Mouse (Mus musculus): Measurements from ENCODE around the gene Peli2.

Peli2 gene

GRCm38 (mm10) chr14:48125971-48126370 is 5.3 kb downstream of the Peli2 start:
- DNase-seq (ENCODE audit: low spot score), result no peak

DNA sequence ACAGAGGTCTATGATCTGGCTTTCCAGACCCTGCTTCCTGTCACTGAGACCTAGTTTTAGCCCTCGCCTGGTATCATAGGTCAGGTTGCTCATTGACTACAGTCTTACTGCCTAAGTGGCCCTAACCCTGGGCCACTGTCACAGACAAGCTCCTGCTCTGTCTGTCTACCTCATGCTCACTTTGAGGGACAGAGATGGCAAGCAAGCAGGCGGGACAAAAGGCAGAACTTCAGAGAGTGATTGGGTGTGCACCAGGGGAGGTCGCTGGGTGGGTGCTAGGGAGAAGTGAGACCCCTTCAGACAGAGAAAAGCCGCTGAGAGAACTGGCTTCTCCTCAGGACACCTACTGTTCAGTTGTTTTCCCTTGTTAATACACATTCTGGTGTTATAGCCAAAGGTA is 6.3 kb downstream of the Peli2 start:
- no peak for DNase-seq (ENCODE audit: low spot score)

GRCm38 (mm10) chr14:48127609-48128185 is 7.1 kb downstream of the Peli2 start:
- DNase-seq (ENCODE audit: low spot score), result no peak

DNA sequence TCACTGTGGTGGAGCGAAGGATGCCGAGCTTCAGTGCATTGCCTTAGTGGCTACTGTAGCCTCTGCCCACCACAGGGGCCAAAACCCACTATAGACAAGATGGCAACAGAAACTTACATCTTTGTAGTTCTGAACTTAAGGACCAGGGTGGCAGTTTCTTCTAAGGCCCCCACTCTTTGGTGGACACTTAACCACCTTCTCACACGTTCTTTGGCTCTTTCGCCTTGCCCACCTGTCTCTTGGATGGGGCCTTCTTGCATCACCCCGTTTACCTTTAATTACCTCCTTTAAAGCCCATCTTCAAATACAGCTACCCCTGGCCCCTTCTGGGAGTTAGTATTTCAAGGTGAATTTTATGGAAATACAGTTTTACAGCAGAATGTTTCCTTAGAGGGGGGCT is 8.1 kb downstream of the Peli2 start:
- no peak for DNase-seq (ENCODE audit: low spot score)

- DNase-seq (ENCODE audit: low spot score), result no peak
Observed at GRCm38 (mm10) chr14:48130021-48130420, 9.4 kb downstream of the Peli2 start.

GRCm38 (mm10) chr14:48130761-48131575 is 10.3 kb downstream of the Peli2 start:
- no peak for DNase-seq (ENCODE audit: low spot score)

DNA sequence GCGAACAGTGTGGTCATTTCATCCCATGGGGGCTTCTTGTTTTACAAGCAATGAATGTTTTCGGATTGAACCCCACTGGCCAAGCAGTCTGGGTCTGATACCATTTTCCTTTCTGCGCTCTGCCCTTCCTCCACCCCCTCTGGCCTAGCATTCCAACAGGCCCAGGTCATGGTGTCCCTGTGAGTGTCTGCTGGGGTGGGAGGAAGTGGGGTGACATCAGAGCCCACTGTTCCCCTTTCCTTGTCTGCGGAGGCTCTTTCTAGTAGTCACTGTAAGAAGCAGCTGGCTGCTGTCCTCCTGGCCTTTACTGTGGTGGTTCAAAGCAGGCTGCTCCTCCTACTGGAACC is 10.9 kb downstream of the Peli2 start:
- no peak for DNase-seq (ENCODE audit: low spot score)

- DNase-seq (ENCODE audit: low spot score), result no peak
Observed at GRCm38 (mm10) chr14:48132241-48132640, 11.6 kb downstream of the Peli2 start.

GRCm38 (mm10) chr14:48132865-48133802 is 12.5 kb downstream of the Peli2 start:
- DNase-seq (ENCODE audit: low spot score), result no peak

GRCm38 (mm10) chr14:48134344-48134743 is 13.7 kb downstream of the Peli2 start:
- no peak for DNase-seq (ENCODE audit: low spot score)

DNA sequence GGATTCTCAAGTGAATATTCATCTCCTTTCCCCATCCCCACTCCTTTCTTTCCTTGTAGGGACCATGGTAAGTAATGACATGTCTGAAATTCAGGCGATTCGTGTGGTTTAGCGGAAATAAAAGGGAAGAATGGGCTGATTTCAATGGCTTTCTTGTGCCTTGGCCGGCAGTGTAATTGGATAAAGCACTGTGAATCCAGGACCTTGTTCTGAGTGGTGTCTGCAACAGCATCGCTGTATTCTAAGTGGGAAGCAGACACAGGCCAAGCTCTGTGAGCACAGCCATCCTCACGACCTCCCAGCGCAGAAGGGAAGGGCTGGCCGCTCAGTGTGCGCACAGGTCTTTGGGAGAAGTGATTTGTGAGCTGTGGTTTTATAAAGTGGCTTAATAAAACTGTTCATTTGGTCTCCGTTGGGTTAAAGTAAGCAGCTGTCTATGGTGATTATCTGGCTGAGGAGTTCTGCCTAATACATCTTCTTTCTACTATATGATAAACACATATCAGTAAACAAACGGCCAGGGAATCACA is 15.3 kb downstream of the Peli2 start:
- no peak for DNase-seq (ENCODE audit: low spot score)

DNA sequence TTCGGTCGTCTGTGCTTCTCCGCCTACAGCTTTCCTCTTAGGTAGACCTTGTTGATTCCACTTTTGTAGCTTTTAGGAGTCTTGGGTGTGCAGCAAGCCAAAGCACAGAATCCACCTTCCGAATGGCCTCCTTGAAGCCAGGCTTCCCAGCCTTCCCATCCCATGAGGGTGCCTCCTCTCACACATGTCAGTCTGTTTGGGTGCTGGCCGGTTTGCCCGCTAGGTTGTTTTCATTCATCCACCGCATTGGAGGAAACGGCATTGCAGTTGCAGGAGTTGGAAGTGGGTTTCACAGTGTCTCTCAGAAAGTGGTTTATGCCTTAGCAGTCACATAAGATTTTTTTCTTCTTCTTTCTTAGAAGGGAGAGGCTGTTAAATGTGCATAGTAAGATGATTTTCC is 17.1 kb downstream of the Peli2 start:
- no peak for DNase-seq (ENCODE audit: low spot score)

DNA sequence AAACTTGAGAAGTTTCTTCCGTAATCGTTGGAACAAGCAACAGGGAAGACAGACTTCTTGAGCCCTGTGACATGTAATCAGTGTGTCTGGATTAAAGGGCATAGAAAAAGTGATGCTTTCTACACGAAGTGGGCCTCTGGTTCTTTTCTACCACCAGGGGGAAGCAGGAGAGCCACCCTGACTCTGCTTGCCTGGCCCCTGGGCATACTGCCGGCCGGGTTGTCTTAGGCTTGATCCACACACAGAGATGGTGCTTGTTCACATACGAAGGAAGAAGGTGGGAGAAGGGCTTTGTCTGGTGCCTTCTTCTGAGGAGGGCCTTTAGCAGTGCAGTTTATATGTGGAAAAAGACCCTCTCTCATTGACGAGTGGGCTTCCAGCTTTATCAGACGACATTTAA is 17.5 kb downstream of the Peli2 start:
- DNase-seq (ENCODE audit: low spot score), result no peak

GRCm38 (mm10) chr14:48139409-48139808 is 18.8 kb downstream of the Peli2 start:
- no peak for DNase-seq (ENCODE audit: low spot score)

- no peak for DNase-seq (ENCODE audit: low spot score)
Observed at GRCm38 (mm10) chr14:48141694-48142093, 21.1 kb downstream of the Peli2 start.

- no peak for DNase-seq (ENCODE audit: low spot score)
Observed at GRCm38 (mm10) chr14:48142696-48143095, 22.1 kb downstream of the Peli2 start.

GRCm38 (mm10) chr14:48143141-48143540 is 22.5 kb downstream of the Peli2 start:
- no peak for DNase-seq (ENCODE audit: low spot score)

DNA sequence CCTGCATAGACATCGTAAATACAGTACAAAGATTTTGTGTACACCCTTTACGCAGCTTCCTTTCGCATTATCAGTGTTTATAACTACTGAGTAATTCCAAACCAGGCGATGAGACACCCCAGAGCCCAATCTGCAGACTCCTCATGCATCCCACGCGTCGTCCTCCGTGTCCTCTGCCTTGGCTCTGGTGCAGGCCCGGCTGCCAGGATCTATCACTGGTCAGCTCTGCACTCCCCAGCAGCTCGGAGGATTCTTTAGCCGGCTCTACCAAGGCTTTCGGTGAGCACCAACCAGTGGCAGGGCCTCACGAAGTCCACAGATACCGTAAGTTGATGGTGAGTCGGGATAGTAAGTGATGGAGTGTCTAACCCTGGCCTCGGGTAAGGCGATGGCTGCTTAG is 23.7 kb downstream of the Peli2 start:
- DNase-seq (ENCODE audit: low spot score), result no peak

DNA sequence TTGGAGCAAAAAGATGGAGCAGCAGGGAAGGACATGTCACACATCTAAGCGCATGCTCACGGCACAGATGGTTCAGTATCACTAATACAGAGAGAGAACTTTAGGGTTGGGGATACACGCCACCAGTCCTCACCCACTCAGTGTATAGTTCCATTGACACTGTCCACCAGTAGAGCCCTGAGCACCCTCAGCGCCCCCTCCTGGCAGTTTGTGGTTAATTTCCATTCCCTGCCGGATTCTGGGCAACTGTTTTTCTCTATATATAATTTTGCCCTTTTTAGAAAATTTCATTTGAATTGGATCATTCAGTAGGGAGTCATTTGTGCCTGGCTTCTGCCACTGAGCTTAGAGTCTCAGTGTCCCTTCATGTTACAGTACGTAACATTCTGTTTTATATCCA is 27.1 kb downstream of the Peli2 start:
- no peak for DNase-seq (ENCODE audit: low spot score)

DNA sequence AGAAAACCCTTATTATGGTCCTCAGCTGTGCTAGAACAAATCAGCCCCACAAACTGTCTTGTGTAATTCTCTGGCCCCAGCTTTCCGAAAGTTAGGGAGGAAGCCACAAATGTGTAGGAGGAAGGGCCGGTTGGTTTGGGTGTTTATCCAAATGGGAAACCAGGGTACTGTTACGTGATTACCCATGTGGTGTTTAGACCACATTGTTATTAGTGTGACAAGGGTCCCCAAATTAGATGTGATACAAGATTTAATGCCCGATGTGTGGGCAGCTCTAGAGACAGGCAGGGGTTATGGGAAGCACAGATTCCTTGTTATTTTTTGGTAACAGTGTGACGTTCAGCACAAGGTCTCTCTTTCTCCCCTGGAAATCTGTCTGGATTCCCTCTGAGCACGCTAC is 28.0 kb downstream of the Peli2 start:
- DNase-seq (ENCODE audit: low spot score), result no peak

DNA sequence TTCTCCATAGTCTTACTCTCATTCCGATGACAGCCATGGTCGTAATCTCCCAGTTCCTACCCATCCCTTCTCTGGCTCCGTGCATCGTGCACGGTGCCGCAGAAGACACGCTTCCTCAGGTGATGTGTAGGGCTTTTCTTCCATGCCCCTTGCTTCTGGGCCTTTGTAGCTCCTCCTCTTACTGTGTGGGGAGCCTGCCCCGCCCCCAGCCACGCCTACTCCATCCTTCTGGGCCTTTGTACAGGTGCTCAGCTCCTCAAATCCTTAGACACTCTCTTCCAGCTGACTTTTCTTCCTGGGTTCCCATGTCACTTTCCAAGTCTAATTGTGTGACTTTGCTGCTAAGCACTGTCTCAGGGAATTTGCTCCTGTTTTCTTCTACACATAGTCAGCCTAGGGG is 28.7 kb downstream of the Peli2 start:
- no peak for DNase-seq (ENCODE audit: low spot score)

GRCm38 (mm10) chr14:48150903-48151302 is 30.3 kb downstream of the Peli2 start:
- no peak for DNase-seq (ENCODE audit: low spot score)

- no peak for DNase-seq (ENCODE audit: low spot score)
Observed at GRCm38 (mm10) chr14:48151554-48151953, 30.9 kb downstream of the Peli2 start.
